ENCODE assay signal across 8 mouse cellular contexts in genomic region chr7:100862828-100863638, GRCm38 (mm10). TPM values are rescaled to one million over a fixed set of nuclear protein-coding genes. Genes with fewer than 3 reads are reported as not detected.
DNase-seq lines count a peak whose midpoint lies in the region; ATAC-seq and TF ChIP-seq lines count a peak whose summit lies in the region.

Gene Relt, minus strand, starts transcription at chr7:100863446.

- peaks cover 39% of the 10 kb centered on the region for H3K36me3 ChIP-seq in erythroblast, embryonic 14.5 days (ENCODE audit: control insufficient read depth)
- no peaks in the 10 kb centered on the region for H3K36me3 ChIP-seq in heart, embryonic 12.5 days
- no peaks in the 10 kb centered on the region for H3K36me3 ChIP-seq in kidney, embryonic 16.5 days (ENCODE audit: insufficient read depth, low read length)
- H3K36me3 ChIP-seq in liver, adult 2 months (ENCODE audit: control insufficient read depth, insufficient read depth, low read length), result no peaks in the 10 kb centered on the region

- peak within 1 kb of the TSS; percentile 97 for H3K4me2 ChIP-seq in heart, embryonic 12.5 days
- peak within 1 kb of the TSS; percentile 99 for H3K4me2 ChIP-seq in kidney, embryonic 16.5 days (replicated peaks; ENCODE audit: low read depth, low read length)

- H3K79me2 ChIP-seq in liver, adult 2 months (ENCODE audit: control insufficient read depth, insufficient read depth, low read length), result no peaks in the 10 kb centered on the region

- peak within 1 kb of the TSS; percentile 74 for H3K4me3 ChIP-seq in erythroblast, embryonic 14.5 days (replicated peaks)
- peak within 1 kb of the TSS; percentile 60 for H3K4me3 ChIP-seq in heart, embryonic 12.5 days
- peak within 1 kb of the TSS; percentile 85 for H3K4me3 ChIP-seq in kidney, embryonic 16.5 days (ENCODE audit: low read length)
- peak within 1 kb of the TSS; percentile 59 for H3K4me3 ChIP-seq in liver, adult 2 months (ENCODE audit: insufficient read depth, low read depth, low read length)

- peak; percentile 90 for ATAC-seq in heart, embryonic 12.5 days (ENCODE audit: insufficient number of reproducible peaks, low FRiP score)
- peak; percentile 93 for ATAC-seq in kidney, embryonic 16.5 days (ENCODE audit: low FRiP score, low TSS enrichment)
- ATAC-seq in monocyte, adult 5-6 weeks (replicated peaks; ENCODE audit: insufficient number of reproducible peaks, low FRiP score, low TSS enrichment, poor library complexity, severe bottlenecking), result peak; percentile 91

- peak; percentile 87 for TF ChIP-seq CTCF in liver, adult 2 months (IDR thresholded peaks at IDR 0.05; ENCODE audit: low read depth, low read length)

- peak within 1 kb of the TSS; percentile 56; the same call in 1 of the 2 replicates for H3K27ac ChIP-seq in heart, embryonic 12.5 days (ENCODE audit: poor library complexity, severe bottlenecking)
- H3K27ac ChIP-seq in kidney, embryonic 16.5 days (ENCODE audit: low read length), result peak within 1 kb of the TSS; percentile 65; the same call in 1 of the 2 replicates
- no peak within 1 kb of the TSS for H3K27ac ChIP-seq in liver, adult 2 months (replicated peaks; ENCODE audit: insufficient read depth, low read depth, low read length)

- H3K4me1 ChIP-seq in erythroblast, embryonic 14.5 days (ENCODE audit: control insufficient read depth), result peaks cover 72% of the 10 kb centered on the region
- H3K4me1 ChIP-seq in heart, embryonic 12.5 days (replicated peaks), result peaks cover 48% of the 10 kb centered on the region
- peaks cover 6% of the 10 kb centered on the region; the same call in 1 of the 2 replicates for H3K4me1 ChIP-seq in kidney, embryonic 16.5 days (ENCODE audit: insufficient read depth, low read length)
- H3K4me1 ChIP-seq in liver, adult 2 months (ENCODE audit: control insufficient read depth, insufficient read depth, low read length), result peaks cover 2% of the 10 kb centered on the region; the same call in 1 of the 2 replicates

- H3K9me3 ChIP-seq in erythroblast, embryonic 14.5 days (ENCODE audit: control insufficient read depth, low read length), result no peaks in the 10 kb centered on the region
- H3K9me3 ChIP-seq in heart, embryonic 12.5 days (replicated peaks), result no peaks in the 10 kb centered on the region
- no peaks in the 10 kb centered on the region for H3K9me3 ChIP-seq in kidney, embryonic 16.5 days (ENCODE audit: low read length)

- DNase-seq in CD4-positive, CD25-positive, alpha-beta regulatory T cell, adult 2 months (ENCODE audit: low read depth, low spot score), result peak; percentile 99
- peak; percentile 76 for DNase-seq in brain, embryonic 18.5 days (ENCODE audit: low read depth, low spot score)
- peak; percentile 58 for DNase-seq in liver, adult 2 months (ENCODE audit: extremely low read depth, low read depth, low spot score)
- peak; percentile 96 to 97 for DNase-seq in spleen, postnatal 36 days (ENCODE audit: low spot score in 2 of 2)

- peak within 1 kb of the TSS; percentile 75 for H3K9ac ChIP-seq in heart, embryonic 12.5 days
- peak within 1 kb of the TSS; percentile 79 for H3K9ac ChIP-seq in kidney, embryonic 16.5 days (replicated peaks; ENCODE audit: low read length)
- H3K9ac ChIP-seq in liver, adult 2 months (ENCODE audit: low read depth, low read length), result peak within 1 kb of the TSS; percentile 68

- no peaks in the 10 kb centered on the region for H3K27me3 ChIP-seq in erythroblast, embryonic 14.5 days (ENCODE audit: control insufficient read depth)
- no peaks in the 10 kb centered on the region for H3K27me3 ChIP-seq in heart, embryonic 12.5 days (replicated peaks)
- no peaks in the 10 kb centered on the region for H3K27me3 ChIP-seq in kidney, embryonic 16.5 days (ENCODE audit: insufficient read depth, low read length)
- no peaks in the 10 kb centered on the region for H3K27me3 ChIP-seq in liver, adult 2 months (ENCODE audit: control insufficient read depth, insufficient read depth, low read length)

- TF ChIP-seq POLR2A in liver, adult 2 months (IDR thresholded peaks at IDR 0.05; ENCODE audit: extremely low read depth, insufficient read depth, low read length), result peak; percentile 28; the same call in 1 of the 2 replicates

- under 1% methylated on average over 91 of the region's 91 CpGs for WGBS in heart, embryonic 12.5 days
- WGBS in kidney, embryonic 16.5 days, result under 1% methylated on average over 88 of the region's 91 CpGs
- under 1% methylated on average over 91 of the region's 91 CpGs for WGBS in liver, adult 2 months

RNA-seq across cellular contexts. Expression of gene Relt, which starts in this region (rescaled TPM):
- 16.3 and 17.6 TPM in 2 replicates for polyA plus RNA-seq in erythroblast, embryonic 14.5 days (2012)
- polyA plus RNA-seq in heart, embryonic 12.5 days (2016; fragmentation: Nextera tagmentation; extraction: Ambion mirVana), result 4.1 TPM in 2 replicates
- polyA plus RNA-seq in kidney, embryonic 16.5 days (2015; fragmentation: Nextera tagmentation; extraction: Ambion mirVana), result 3.8 and 4.8 TPM in 2 replicates
- total RNA-seq in liver, adult 2 months (2014; rRNA removed), result 0.37 and 2.1 TPM in 2 replicates
- 1.0 TPM in 2 replicates for polyA plus RNA-seq in liver, adult 2 months (2012; rRNA removed)
- 22.5 to 31.8 TPM (median 26.4 TPM) in 3 replicates for total RNA-seq in monocyte, adult 5-6 weeks (2017)
